Mouse (Mus musculus) thymus, postnatal 14 days (tissue): ENCODE measurements around the gene Nek6.

ENCODE experiments used
- DNase-seq: peaks from one replicate; pipeline ENCODE4 v3.0.0; 2021

Nek6 gene

GRCm38 (mm10) chr2:38511487-38512307 lies at the start of gene Nek6:
Gene Nek6 (plus strand): TSS chr2:38511643.
- peak; percentile 66 for DNase-seq

DNA sequence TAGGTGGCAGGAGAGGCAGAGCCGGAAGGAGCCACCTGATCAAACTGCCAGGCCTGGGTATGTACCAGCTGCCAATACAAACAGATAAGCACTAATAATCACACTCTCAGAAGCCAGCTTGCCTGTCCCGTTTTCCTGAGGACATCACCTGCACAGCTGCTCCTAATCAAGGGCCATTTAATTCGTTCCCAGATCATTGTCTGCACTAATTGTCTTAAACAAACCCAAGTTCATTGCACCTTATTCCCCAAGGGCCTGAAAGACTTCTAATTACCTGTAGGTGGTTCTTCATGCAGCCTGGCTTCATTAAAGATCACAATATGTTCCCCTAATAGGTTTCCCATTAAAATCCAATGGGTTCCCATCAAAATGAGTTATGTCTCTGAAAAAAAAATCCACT lies 49.1 kb upstream of the Nek6 start:
- no peak for DNase-seq

GRCm38 (mm10) chr2:38468845-38469244 lies 42.6 kb upstream of the Nek6 start:
- DNase-seq = no peak

- DNase-seq = peak; percentile 38
Measured at GRCm38 (mm10) chr2:38471745-38472144, 39.7 kb upstream of the Nek6 start.

DNA sequence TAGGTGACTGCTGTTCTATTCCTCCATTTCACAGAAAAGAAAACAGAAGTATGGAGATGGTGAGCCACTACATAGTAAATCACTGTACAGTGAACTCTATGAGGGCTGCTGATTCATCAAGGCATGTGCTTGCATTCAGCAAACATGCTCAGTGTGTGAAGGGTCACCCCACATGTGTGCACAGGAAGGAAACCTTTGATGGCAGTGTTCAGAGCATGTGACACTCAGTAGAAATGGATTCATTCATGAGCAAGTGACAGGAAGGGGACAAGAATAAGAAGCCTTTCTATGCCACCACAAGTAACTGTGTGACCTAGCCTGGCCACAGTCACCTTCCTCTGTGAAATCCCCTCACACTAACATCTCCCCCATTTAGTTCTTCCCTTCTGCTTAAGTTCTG lies 38.6 kb upstream of the Nek6 start:
- DNase-seq = peak; percentile 11

GRCm38 (mm10) chr2:38476871-38477496 lies 34.5 kb upstream of the Nek6 start:
- DNase-seq = no peak

- DNase-seq = no peak
Measured at GRCm38 (mm10) chr2:38477497-38477873, 34.0 kb upstream of the Nek6 start.

DNA sequence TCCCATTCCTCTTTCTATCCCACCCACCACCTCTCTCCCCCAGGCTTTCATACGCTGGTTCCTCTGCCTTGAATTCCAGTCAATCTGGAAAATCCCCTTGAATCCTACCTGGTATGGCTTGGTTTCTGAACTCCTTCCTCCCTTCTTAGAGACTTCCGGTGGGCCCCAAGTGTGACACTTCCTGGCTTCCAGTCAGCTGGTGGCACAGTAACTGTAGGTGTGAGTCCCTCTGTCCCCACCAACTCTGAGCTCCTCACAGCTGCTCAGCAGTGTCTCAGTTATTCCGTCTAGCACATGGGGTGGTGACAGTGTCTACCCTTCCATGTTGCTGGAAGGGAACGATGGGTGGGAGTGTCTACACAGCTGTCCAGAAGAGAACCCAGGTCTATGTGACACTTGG lies 32.8 kb upstream of the Nek6 start:
- DNase-seq = peak; percentile 39

DNA sequence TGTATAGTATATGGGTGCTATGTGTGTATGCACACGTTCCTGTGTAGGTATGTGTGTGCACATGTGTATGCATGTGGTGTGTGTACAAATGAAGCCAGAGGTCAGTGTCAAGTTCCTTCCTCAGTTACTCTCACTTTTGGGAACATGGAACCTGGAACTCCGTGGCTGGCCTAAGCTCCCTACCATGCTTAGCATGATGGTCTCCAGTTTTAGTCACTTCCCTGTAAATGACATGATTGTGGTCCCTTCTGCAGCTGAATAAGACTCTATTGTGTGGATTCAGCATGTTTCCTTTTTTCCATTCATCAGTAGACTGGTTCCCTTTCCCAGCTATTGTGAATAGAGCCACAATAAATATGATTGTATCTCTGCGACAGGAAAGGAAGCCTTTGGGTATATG lies 31.9 kb upstream of the Nek6 start:
- DNase-seq = no peak

DNA sequence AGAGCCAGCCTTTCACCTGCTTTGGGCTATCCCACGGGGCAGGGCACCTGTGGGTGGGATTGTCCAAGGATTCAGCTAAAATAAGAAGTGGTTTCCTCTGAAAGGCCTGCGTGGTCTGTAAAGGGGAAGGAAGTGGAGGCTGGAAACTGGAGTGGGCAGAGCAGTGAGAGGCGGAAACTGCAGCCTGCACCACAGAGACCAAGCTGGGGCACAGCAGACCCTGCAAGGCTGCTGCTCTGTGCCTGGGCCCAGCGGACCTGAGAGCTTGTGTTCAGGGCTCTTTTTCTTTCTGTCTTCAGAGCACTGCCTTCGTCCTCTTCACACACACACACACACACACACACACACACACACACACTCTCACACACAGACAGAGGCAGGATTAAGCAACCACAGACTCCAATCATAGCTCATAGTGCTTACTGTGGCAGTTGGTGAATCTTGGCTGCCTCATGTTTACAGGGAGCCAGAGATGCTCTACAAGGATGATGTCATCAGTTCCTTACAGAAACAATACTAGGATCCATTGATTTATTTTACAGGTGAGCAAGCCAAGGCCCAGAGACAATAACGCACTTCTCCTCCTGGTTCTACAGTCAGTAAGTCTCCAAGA lies 30.2 kb upstream of the Nek6 start:
- peak; percentile 16 for DNase-seq

GRCm38 (mm10) chr2:38482122-38482521 lies 29.3 kb upstream of the Nek6 start:
- DNase-seq = no peak

DNA sequence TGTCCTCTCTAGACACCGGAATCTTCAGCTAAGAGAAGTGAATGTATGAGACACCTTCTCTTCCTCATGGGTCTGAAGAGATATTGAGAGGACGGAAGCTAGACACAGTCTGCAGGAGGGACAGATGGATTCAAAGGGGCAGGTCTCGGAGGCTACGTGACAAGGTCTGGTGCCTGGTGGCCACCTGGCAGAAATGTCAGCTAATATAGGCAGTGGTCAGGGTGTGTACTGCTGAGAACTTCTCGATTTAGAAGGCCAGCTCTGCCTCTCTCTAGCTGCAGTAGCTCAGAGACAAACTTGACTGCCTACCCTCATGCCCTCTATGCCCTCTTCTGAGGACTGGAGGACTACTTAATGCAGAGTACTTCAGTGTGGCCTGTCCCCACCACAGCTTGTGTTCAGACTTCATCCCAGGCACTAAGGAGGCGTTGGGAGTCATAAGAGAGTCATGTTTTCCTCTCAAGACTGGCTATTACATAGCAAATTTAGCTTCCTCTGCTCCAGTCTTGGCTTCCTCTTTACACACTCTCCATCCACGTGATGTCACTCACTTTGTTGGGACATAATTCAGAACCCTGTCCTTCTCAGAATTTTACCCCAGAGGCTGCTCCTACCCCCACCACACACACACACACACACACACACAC lies 28.3 kb upstream of the Nek6 start:
- no peak for DNase-seq

DNA sequence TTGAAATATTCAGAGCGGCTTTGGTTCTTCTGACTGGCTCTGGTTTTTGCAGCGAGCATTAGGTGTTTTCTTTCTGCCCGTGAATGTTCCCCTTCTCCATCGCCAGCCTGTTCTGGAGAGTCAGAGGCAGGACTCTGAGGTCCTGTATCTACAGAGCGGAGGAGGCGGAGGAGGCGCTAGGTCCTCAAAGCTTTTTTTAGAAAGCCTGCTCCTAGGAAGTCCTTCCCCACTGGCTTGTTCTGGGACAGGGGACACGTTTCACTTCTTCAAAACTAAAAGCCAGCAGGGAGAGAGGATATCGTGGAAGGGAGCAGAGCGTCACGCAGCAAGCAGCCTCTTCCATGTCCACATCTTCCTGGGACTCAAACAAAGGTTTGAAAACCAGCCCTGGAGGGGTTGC lies 26.9 kb upstream of the Nek6 start:
- no peak for DNase-seq

GRCm38 (mm10) chr2:38485409-38485808 lies 26.0 kb upstream of the Nek6 start:
- no peak for DNase-seq

DNA sequence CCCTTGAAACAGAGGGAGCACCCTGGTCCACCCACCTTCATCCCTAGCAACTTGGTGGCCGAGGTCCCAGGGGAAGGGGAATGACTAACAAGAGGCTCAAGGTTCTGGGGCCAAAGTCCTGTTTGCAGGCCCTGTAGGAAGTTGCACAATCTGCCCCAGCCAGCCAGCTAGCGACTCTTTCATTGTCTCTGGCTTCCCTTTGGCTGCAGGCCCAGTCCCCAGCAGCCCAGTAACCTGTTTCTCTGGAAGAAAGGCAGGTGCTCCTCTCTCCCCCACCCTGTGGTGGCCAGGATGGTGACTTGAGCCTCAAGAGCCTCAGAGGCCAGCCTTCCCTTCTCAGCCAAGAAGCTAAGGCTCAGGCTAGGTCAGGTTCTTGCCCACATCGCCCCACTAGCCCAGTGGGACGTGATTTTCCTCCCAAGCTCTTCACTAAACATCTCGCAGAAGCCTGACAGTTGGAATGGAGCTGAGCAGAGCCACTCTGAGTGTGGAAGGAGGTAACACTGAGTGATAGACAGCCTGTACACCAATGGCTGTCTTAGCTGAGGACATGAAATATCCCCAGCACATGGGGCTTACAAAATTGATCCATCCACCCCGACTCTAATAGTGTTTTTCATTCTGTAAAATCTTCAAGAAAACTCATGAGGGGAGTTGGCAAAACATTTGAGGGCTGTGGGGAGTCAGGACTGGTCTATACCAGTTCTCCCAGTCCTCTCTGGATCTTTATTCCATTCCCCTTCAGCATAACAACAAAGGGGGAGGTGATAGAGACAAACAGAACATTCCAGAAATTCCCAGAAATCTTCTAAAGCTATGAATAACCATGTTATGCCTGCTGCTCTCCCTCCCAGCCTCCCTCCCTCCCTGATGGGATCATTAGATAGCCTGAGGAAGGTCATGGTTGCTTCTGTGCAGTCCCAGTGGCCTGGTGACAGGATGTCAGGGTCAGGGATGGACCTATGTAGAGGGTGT lies 25.2 kb upstream of the Nek6 start:
- DNase-seq = no peak

DNA sequence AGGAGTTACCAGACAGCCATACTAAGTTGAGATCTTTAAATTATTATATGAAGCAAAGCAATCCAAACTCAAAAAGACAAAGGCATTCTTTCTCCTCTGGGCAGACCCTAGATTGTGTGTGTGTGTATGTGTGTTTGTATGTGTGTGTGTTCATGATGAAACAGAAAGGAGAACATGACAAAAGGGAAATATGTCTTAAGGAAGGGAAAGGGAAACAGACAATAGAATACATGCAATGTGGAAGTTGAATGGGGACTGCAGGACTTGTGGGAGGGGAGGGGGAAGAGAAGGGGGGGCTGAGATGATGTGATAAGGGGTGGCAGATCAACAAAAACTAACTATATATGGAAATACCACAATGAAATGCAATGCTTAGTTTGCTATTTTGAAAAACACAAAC lies 13.8 kb upstream of the Nek6 start:
- no peak for DNase-seq

- no peak for DNase-seq
Measured at GRCm38 (mm10) chr2:38501606-38502005, 9.8 kb upstream of the Nek6 start.

- no peak for DNase-seq
Measured at GRCm38 (mm10) chr2:38502123-38502522, 9.3 kb upstream of the Nek6 start.

- DNase-seq = no peak
Measured at GRCm38 (mm10) chr2:38502747-38503146, 8.7 kb upstream of the Nek6 start.

DNA sequence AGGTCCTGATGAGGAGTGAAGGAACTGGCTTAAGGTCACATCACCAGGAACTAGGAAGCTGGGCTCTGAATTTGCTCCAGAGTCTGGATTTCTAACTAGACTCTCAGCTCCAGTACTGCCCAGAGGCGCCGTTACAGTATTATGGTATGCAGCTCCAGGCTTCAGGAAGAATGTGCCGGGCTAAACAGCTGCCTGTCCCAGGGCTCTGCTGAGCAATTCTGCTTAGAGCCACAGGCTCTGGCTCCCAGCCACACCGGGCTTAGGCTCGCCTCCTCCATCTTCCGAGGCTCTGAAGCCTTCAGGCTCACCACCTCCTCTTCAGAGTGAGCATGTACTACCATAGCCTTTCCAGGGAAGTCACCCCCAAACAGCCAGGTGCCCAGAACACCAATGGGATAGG lies 7.1 kb upstream of the Nek6 start:
- no peak for DNase-seq

- no peak for DNase-seq
Measured at GRCm38 (mm10) chr2:38507181-38507580, 4.3 kb upstream of the Nek6 start.

- no peak for DNase-seq
Measured at GRCm38 (mm10) chr2:38509004-38509719, 2.3 kb upstream of the Nek6 start.
